Mouse (Mus musculus): ENCODE measurements around the gene Hist1h2bh. TPM values are rescaled to one million over a fixed set of nuclear protein-coding genes. Genes with fewer than 3 reads are reported as not detected.
"Not testable (repeated sequence)": the region's sequence is repeated elsewhere in the genome, so short reads cannot be mapped to it uniquely, and the experiment has no call there.

The Hist1h2bh gene
- total and polyA plus RNA-seq, 2 experiments, result 0.09 to 1.3 TPM

GRCm38 (mm10) chr13:23551931-23552914 lies 9.0 kb upstream of the Hist1h2bh start:
- Histone ChIP-seq H3K4me3 (ENCODE audit: insufficient read depth, low read depth, low read length) (no peak overlapping the region), H3K36me3 (ENCODE audit: control insufficient read depth, insufficient read depth, low read length) (no peaks in the 10 kb centered on the region), H3K79me2 (ENCODE audit: control insufficient read depth, insufficient read depth, low read length) (no peaks in the 10 kb centered on the region), H3K27me3 (ENCODE audit: control insufficient read depth, insufficient read depth, low read length) (no peaks in the 10 kb centered on the region), H3K4me1 (ENCODE audit: control insufficient read depth, insufficient read depth, low read length) (no peaks in the 10 kb centered on the region; the same call in 1 of the 2 replicates), H3K27ac (replicated peaks; ENCODE audit: insufficient read depth, low read depth, low read length) (no peak overlapping the region), H3K9ac (ENCODE audit: low read depth, low read length) (no peak overlapping the region)
- no peak for DNase-seq (ENCODE audit: extremely low read depth, low read depth, low spot score)
- TF ChIP-seq POLR2A (IDR thresholded peaks at IDR 0.05; ENCODE audit: extremely low read depth, insufficient read depth, low read length), result no peak
- TF ChIP-seq CTCF (IDR thresholded peaks at IDR 0.05; ENCODE audit: low read depth, low read length), result no peak
- WGBS, result 44% methylated on average over 8 of the region's 8 CpGs

GRCm38 (mm10) chr13:23551146-23551834 lies 8.1 kb upstream of the Hist1h2bh start, which contains the start of gene Hist1h4f:
Gene Hist1h4f (minus strand): TSS chr13:23551648.
- Histone ChIP-seq H3K4me3 (ENCODE audit: insufficient read depth, low read depth, low read length) (peak within 1 kb of the TSS; percentile 63), H3K9ac (ENCODE audit: low read depth, low read length) (peak within 1 kb of the TSS; percentile 54)
- not testable (repeated sequence) for H3K27ac ChIP-seq (replicated peaks; ENCODE audit: insufficient read depth, low read depth, low read length); H3K36me3 ChIP-seq (ENCODE audit: control insufficient read depth, insufficient read depth, low read length); H3K4me1 ChIP-seq (ENCODE audit: control insufficient read depth, insufficient read depth, low read length); H3K27me3 ChIP-seq (ENCODE audit: control insufficient read depth, insufficient read depth, low read length); H3K79me2 ChIP-seq (ENCODE audit: control insufficient read depth, insufficient read depth, low read length)
- under 1% methylated on average over 47 of the region's 47 CpGs for WGBS
- peak; percentile 76 for DNase-seq (ENCODE audit: extremely low read depth, low read depth, low spot score)
- 0 out of 2 replicates have a peak, but pooled peaks have one; percentile 7 for TF ChIP-seq CTCF (IDR thresholded peaks at IDR 0.05; ENCODE audit: low read depth, low read length)
- TF ChIP-seq POLR2A (IDR thresholded peaks at IDR 0.05; ENCODE audit: extremely low read depth, insufficient read depth, low read length), result peak; percentile 64

GRCm38 (mm10) chr13:23550761-23551145 lies 7.6 kb upstream of the Hist1h2bh start:
- WGBS, result 11% methylated on average over 3 of the region's 3 CpGs
- Histone ChIP-seq H3K27ac (replicated peaks; ENCODE audit: insufficient read depth, low read depth, low read length) (no peak overlapping the region), H3K4me1 (ENCODE audit: control insufficient read depth, insufficient read depth, low read length) (no peaks in the 10 kb centered on the region; the same call in 1 of the 2 replicates), H3K79me2 (ENCODE audit: control insufficient read depth, insufficient read depth, low read length) (no peaks in the 10 kb centered on the region), H3K36me3 (ENCODE audit: control insufficient read depth, insufficient read depth, low read length) (no peaks in the 10 kb centered on the region), H3K27me3 (ENCODE audit: control insufficient read depth, insufficient read depth, low read length) (no peaks in the 10 kb centered on the region), H3K9ac (ENCODE audit: low read depth, low read length) (no peak overlapping the region), H3K4me3 (ENCODE audit: insufficient read depth, low read depth, low read length) (peak overlapping the region; percentile 63; the same call in 1 of the 2 replicates)
- TF ChIP-seq CTCF (IDR thresholded peaks at IDR 0.05; ENCODE audit: low read depth, low read length) (no peak), POLR2A (IDR thresholded peaks at IDR 0.05; ENCODE audit: extremely low read depth, insufficient read depth, low read length) (no peak)
- peak; percentile 23 for DNase-seq (ENCODE audit: extremely low read depth, low read depth, low spot score)

GRCm38 (mm10) chr13:23546694-23547093 lies 3.5 kb upstream of the Hist1h2bh start:
- H3K4me3 ChIP-seq (ENCODE audit: insufficient read depth, low read depth, low read length), result no peak overlapping the region
- H3K79me2 ChIP-seq (ENCODE audit: control insufficient read depth, insufficient read depth, low read length), result no peaks in the 10 kb centered on the region
- H3K36me3 ChIP-seq (ENCODE audit: control insufficient read depth, insufficient read depth, low read length), result no peaks in the 10 kb centered on the region
- no peak for DNase-seq (ENCODE audit: extremely low read depth, low read depth, low spot score)
- 87% methylated on average over 5 of the region's 5 CpGs for WGBS
- H3K9ac ChIP-seq (ENCODE audit: low read depth, low read length), result no peak overlapping the region
- no peak for TF ChIP-seq POLR2A (IDR thresholded peaks at IDR 0.05; ENCODE audit: extremely low read depth, insufficient read depth, low read length)
- no peak for TF ChIP-seq CTCF (IDR thresholded peaks at IDR 0.05; ENCODE audit: low read depth, low read length)
- H3K27ac ChIP-seq (replicated peaks; ENCODE audit: insufficient read depth, low read depth, low read length), result no peak overlapping the region
- H3K27me3 ChIP-seq (ENCODE audit: control insufficient read depth, insufficient read depth, low read length), result no peaks in the 10 kb centered on the region
- H3K4me1 ChIP-seq (ENCODE audit: control insufficient read depth, insufficient read depth, low read length), result peaks cover 1% of the 10 kb centered on the region; the same call in 1 of the 2 replicates

GRCm38 (mm10) chr13:23544787-23545120 lies 1.6 kb upstream of the Hist1h2bh start:
- H3K27ac ChIP-seq (replicated peaks; ENCODE audit: insufficient read depth, low read depth, low read length); H3K79me2 ChIP-seq (ENCODE audit: control insufficient read depth, insufficient read depth, low read length); H3K36me3 ChIP-seq (ENCODE audit: control insufficient read depth, insufficient read depth, low read length); H3K4me1 ChIP-seq (ENCODE audit: control insufficient read depth, insufficient read depth, low read length); H3K27me3 ChIP-seq (ENCODE audit: control insufficient read depth, insufficient read depth, low read length); DNase-seq (ENCODE audit: extremely low read depth, low read depth, low spot score): not testable (repeated sequence)
- Histone ChIP-seq H3K4me3 (ENCODE audit: insufficient read depth, low read depth, low read length) (peak overlapping the region; percentile 72), H3K9ac (ENCODE audit: low read depth, low read length) (0 out of 2 replicates have a peak overlapping the region, but pooled peaks have one; percentile 54)
- WGBS, result 0% methylated on average over 11 of the region's 14 CpGs
